Mouse (Mus musculus): ENCODE results near the gene Ip6k2.

DNA sequence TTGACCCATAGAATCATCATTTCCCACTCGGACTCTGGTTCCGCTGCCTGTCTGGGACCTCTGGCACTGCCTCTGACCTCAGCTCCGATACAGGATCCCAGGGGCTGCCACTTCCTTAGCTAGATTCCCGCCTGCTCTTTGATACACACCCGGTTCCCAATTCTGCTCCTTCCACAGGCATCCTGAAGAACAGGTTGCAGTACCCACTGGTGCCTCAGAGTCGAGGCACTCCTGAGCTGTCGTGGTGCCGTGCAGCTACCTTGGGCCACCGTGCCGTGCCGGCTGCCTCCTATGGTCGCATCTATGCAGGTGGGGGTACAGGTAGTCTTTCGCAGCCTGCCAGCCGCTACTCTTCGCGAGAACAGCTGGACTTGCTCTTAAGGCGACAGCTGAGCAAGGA lies 64.8 kb downstream of the Ip6k2 start:
- TF ChIP-seq CTCF (IDR thresholded peaks at IDR 0.05; ENCODE audit: low read depth) = no peak
- TF ChIP-seq EP300 (IDR thresholded peaks at IDR 0.05; ENCODE audit: low read depth) = no peak

Data from liver, embryonic 14.5 days (tissue).